Mouse (Mus musculus) liver, adult 2 months (tissue): ENCODE measurements around the gene Rab7b.

ENCODE experiments used
- CTCF ChIP-seq: fragments of 200-500 bp; IDR thresholded peaks from 2 replicates; pipeline ENCODE4 v1.5.1; 2011; ENCODE audit warnings: low read depth, low read length, control low read depth
- POLR2A ChIP-seq: fragments of 200-500 bp; IDR thresholded peaks from 2 replicates; pipeline ENCODE4 v1.6.1; 2011; ENCODE audit warnings: low read length, control low read depth; ENCODE audit not compliant: insufficient read depth; ENCODE audit errors: extremely low read depth

- TF ChIP-seq CTCF, result no peak
- no peak for TF ChIP-seq POLR2A
Observed at GRCm38 (mm10) chr1:131688475-131688874, at the start of gene Rab7b.
